Mouse (Mus musculus): ENCODE results near the gene Dgkd.

DNA sequence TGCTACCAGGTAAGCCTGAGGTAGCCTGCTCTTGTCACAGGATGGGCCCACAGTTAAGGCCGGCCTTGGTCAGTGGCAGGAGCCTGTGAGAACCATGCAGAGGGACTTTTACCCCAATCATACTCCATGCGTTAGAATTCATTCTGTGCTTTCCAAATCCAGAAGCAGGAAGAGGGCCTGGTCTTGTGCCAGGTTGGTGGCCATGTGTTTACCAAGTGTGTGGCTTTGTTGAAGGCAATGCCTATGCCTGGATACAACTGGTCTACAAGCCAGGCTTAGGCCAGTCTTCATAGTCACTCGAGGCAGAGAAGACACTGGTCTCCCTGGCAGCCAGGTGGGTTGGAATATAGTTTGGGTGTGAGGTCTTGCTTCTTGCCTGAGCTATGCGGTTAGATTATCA lies 38.5 kb downstream of the Dgkd start:
- no peak for TF ChIP-seq POLR2A (IDR thresholded peaks at IDR 0.05; ENCODE audit: low read depth, low read length)
- no peak for TF ChIP-seq CTCF (IDR thresholded peaks at IDR 0.05; ENCODE audit: extremely low read depth, insufficient read length, insufficient replicate concordance, low read depth, low read length)

Data from small intestine, adult 2 months (tissue).